Mouse (Mus musculus): ENCODE measurements around the gene Hdgf. TPM values are rescaled to one million over a fixed set of nuclear protein-coding genes. Genes with fewer than 3 reads are reported as not detected.
"Not testable (repeated sequence)": the region's sequence is repeated elsewhere in the genome, so short reads cannot be mapped to it uniquely, and the experiment has no call there.

The Hdgf gene
- 137 and 160 TPM in 2 replicates for polyA plus RNA-seq (2015; fragmentation: Nextera tagmentation; extraction: Ambion mirVana)

GRCm38 (mm10) chr3:87905880-87906485 lies at the start of gene Hdgf:
Hdgf (plus strand) TSS chr3:87906321.
- no peaks in the 10 kb centered on the region for H3K36me3 ChIP-seq
- peak; percentile 94 for ATAC-seq (ENCODE audit: low FRiP score)
- H3K4me1 ChIP-seq: peaks cover 40% of the 10 kb centered on the region
- H3K27ac ChIP-seq (replicated peaks): peak within 1 kb of the TSS; percentile 96
- WGBS: under 1% methylated on average over 53 of the region's 57 CpGs
- no peaks in the 10 kb centered on the region for H3K9me3 ChIP-seq (replicated peaks)
- peak within 1 kb of the TSS; percentile 97 for H3K4me3 ChIP-seq (replicated peaks)
- H3K27me3 ChIP-seq (replicated peaks): no peaks in the 10 kb centered on the region
- H3K9ac ChIP-seq (replicated peaks): peak within 1 kb of the TSS; percentile 91
- H3K4me2 ChIP-seq: peak within 1 kb of the TSS; percentile 96

- 0 out of 2 replicates have a peak, but pooled peaks cover 6% of the 10 kb centered on the region for H3K4me1 ChIP-seq
- H3K27ac ChIP-seq (replicated peaks): no peak overlapping the region
- H3K4me3 ChIP-seq (replicated peaks): no peak overlapping the region
- no peaks in the 10 kb centered on the region for H3K9me3 ChIP-seq (replicated peaks)
- WGBS: 94% methylated on average over 8 of the region's 8 CpGs
- H3K4me2 ChIP-seq: no peak overlapping the region
- ATAC-seq (ENCODE audit: low FRiP score): no peak
- H3K27me3 ChIP-seq (replicated peaks): no peaks in the 10 kb centered on the region
- H3K9ac ChIP-seq (replicated peaks): no peak overlapping the region
- peaks cover 53% of the 10 kb centered on the region for H3K36me3 ChIP-seq
Observed at GRCm38 (mm10) chr3:87857666-87858065, 48.5 kb upstream of the Hdgf start.

- peak; percentile 69; the same call in 1 of the 2 replicates for ATAC-seq (ENCODE audit: low FRiP score)
- H3K4me3 ChIP-seq (replicated peaks): no peak overlapping the region
- H3K4me1 ChIP-seq: no peaks in the 10 kb centered on the region
- no peaks in the 10 kb centered on the region for H3K9me3 ChIP-seq (replicated peaks)
- no peak overlapping the region for H3K27ac ChIP-seq (replicated peaks)
- WGBS: 27% methylated on average over 3 of the region's 3 CpGs
- no peak overlapping the region for H3K9ac ChIP-seq (replicated peaks)
- peaks cover 68% of the 10 kb centered on the region for H3K36me3 ChIP-seq
- H3K4me2 ChIP-seq: no peak overlapping the region
- no peaks in the 10 kb centered on the region for H3K27me3 ChIP-seq (replicated peaks)
Observed at GRCm38 (mm10) chr3:87859813-87860212, 46.3 kb upstream of the Hdgf start.

GRCm38 (mm10) chr3:87864111-87864510 lies 42.0 kb upstream of the Hdgf start:
- peaks cover 77% of the 10 kb centered on the region for H3K36me3 ChIP-seq
- WGBS: 97% methylated on average over 4 of the region's 4 CpGs
- not testable (repeated sequence) for H3K4me1 ChIP-seq

GRCm38 (mm10) chr3:87877730-87878129 lies 28.4 kb upstream of the Hdgf start:
- H3K36me3 ChIP-seq: peaks cover 19% of the 10 kb centered on the region

More at GRCm38 (mm10) chr3:87864111-87864510, 42.0 kb upstream of the Hdgf start:
- ATAC-seq (ENCODE audit: low FRiP score); H3K9me3 ChIP-seq (replicated peaks); H3K27me3 ChIP-seq (replicated peaks); H3K27ac ChIP-seq (replicated peaks); H3K4me2 ChIP-seq; H3K4me3 ChIP-seq (replicated peaks); H3K9ac ChIP-seq (replicated peaks): not testable (repeated sequence)

GRCm38 (mm10) chr3:87884291-87884690 lies 21.8 kb upstream of the Hdgf start:
- H3K4me1 ChIP-seq: peaks cover 27% of the 10 kb centered on the region
- no peaks in the 10 kb centered on the region for H3K27me3 ChIP-seq (replicated peaks)
- H3K36me3 ChIP-seq: peaks cover 9% of the 10 kb centered on the region
- WGBS: 5% methylated on average over 3 of the region's 3 CpGs
- H3K9me3 ChIP-seq (replicated peaks): no peaks in the 10 kb centered on the region
- peak overlapping the region; percentile 88; the same call in 1 of the 2 replicates for H3K27ac ChIP-seq (replicated peaks)
- peak overlapping the region; percentile 95 for H3K4me3 ChIP-seq (replicated peaks)
- peak overlapping the region; percentile 95 for H3K9ac ChIP-seq (replicated peaks)
- ATAC-seq (ENCODE audit: low FRiP score): no peak
- H3K4me2 ChIP-seq: peak overlapping the region; percentile 75

More at GRCm38 (mm10) chr3:87877730-87878129, 28.4 kb upstream of the Hdgf start:
- Histone ChIP-seq H3K4me3 (replicated peaks) (no peak overlapping the region), H3K9ac (replicated peaks) (no peak overlapping the region), H3K9me3 (replicated peaks) (no peaks in the 10 kb centered on the region), H3K27ac (replicated peaks) (no peak overlapping the region), H3K4me1 (peaks cover 9% of the 10 kb centered on the region), H3K4me2 (no peak overlapping the region), H3K27me3 (replicated peaks) (no peaks in the 10 kb centered on the region)
- ATAC-seq (ENCODE audit: low FRiP score): no peak
- WGBS: 93% methylated on average over 4 of the region's 4 CpGs

GRCm38 (mm10) chr3:87884708-87885251 lies 21.3 kb upstream of the Hdgf start:
- peak; percentile 17 for ATAC-seq (ENCODE audit: low FRiP score)
- peak overlapping the region; percentile 95 for H3K4me3 ChIP-seq (replicated peaks)
- H3K4me2 ChIP-seq: peak overlapping the region; percentile 75
- H3K9ac ChIP-seq (replicated peaks): peak overlapping the region; percentile 95
- peaks cover 27% of the 10 kb centered on the region for H3K4me1 ChIP-seq
- H3K27ac ChIP-seq (replicated peaks): peak overlapping the region; percentile 88
- H3K27me3 ChIP-seq (replicated peaks): no peaks in the 10 kb centered on the region
- no peaks in the 10 kb centered on the region for H3K9me3 ChIP-seq (replicated peaks)
- H3K36me3 ChIP-seq: peaks cover 9% of the 10 kb centered on the region
- 0% methylated on average over 28 of the region's 28 CpGs for WGBS

GRCm38 (mm10) chr3:87885281-87886003 lies 20.7 kb upstream of the Hdgf start, which contains the start of gene Prcc:
Prcc (minus strand) TSS chr3:87885608.
- Histone ChIP-seq H3K27ac (replicated peaks) (peak within 1 kb of the TSS; percentile 88), H3K4me2 (peak within 1 kb of the TSS; percentile 75), H3K36me3 (peaks cover 3% of the 10 kb centered on the region), H3K9me3 (replicated peaks) (no peaks in the 10 kb centered on the region), H3K27me3 (replicated peaks) (no peaks in the 10 kb centered on the region), H3K4me1 (peaks cover 27% of the 10 kb centered on the region), H3K9ac (replicated peaks) (peak within 1 kb of the TSS; percentile 95), H3K4me3 (replicated peaks) (peak within 1 kb of the TSS; percentile 95)
- peak; percentile 98 for ATAC-seq (ENCODE audit: low FRiP score)
- under 1% methylated on average over 33 of the region's 33 CpGs for WGBS

- H3K9ac ChIP-seq (replicated peaks): peak overlapping the region; percentile 41; the same call in 1 of the 2 replicates
Observed at GRCm38 (mm10) chr3:87886004-87886365, 20.1 kb upstream of the Hdgf start.

GRCm38 (mm10) chr3:87886416-87886815 lies 19.7 kb upstream of the Hdgf start:
- H3K27me3 ChIP-seq (replicated peaks): no peaks in the 10 kb centered on the region
- no peak overlapping the region for H3K9ac ChIP-seq (replicated peaks)
- H3K4me2 ChIP-seq: peak overlapping the region; percentile 60
- H3K27ac ChIP-seq (replicated peaks): no peak overlapping the region
- H3K4me1 ChIP-seq: peaks cover 27% of the 10 kb centered on the region
- WGBS: 85% methylated on average over 6 of the region's 6 CpGs
- H3K36me3 ChIP-seq: no peaks in the 10 kb centered on the region
- ATAC-seq (ENCODE audit: low FRiP score): no peak
- peak overlapping the region; percentile 95 for H3K4me3 ChIP-seq (replicated peaks)
- no peaks in the 10 kb centered on the region for H3K9me3 ChIP-seq (replicated peaks)

More at GRCm38 (mm10) chr3:87886004-87886365, 20.1 kb upstream of the Hdgf start:
- Histone ChIP-seq H3K27ac (replicated peaks) (peak overlapping the region; percentile 58; the same call in 1 of the 2 replicates), H3K9me3 (replicated peaks) (no peaks in the 10 kb centered on the region), H3K4me3 (replicated peaks) (peak overlapping the region; percentile 95), H3K4me1 (peaks cover 27% of the 10 kb centered on the region), H3K4me2 (peak overlapping the region; percentile 60), H3K27me3 (replicated peaks) (no peaks in the 10 kb centered on the region), H3K36me3 (no peaks in the 10 kb centered on the region)
- 12% methylated on average over 10 of the region's 10 CpGs for WGBS
- ATAC-seq (ENCODE audit: low FRiP score): no peak; the same call in 1 of the 2 replicates

- not testable (repeated sequence) for ATAC-seq (ENCODE audit: low FRiP score)
Observed at GRCm38 (mm10) chr3:87887400-87887799, 18.7 kb upstream of the Hdgf start.

More at GRCm38 (mm10) chr3:87887400-87887799, 18.7 kb upstream of the Hdgf start:
- 81% methylated on average over 4 of the region's 4 CpGs for WGBS
- not testable (repeated sequence) for H3K4me3 ChIP-seq (replicated peaks); H3K4me2 ChIP-seq; H3K36me3 ChIP-seq; H3K27ac ChIP-seq (replicated peaks); H3K27me3 ChIP-seq (replicated peaks); H3K9me3 ChIP-seq (replicated peaks); H3K9ac ChIP-seq (replicated peaks)
- H3K4me1 ChIP-seq: peaks cover 26% of the 10 kb centered on the region
